ENCODE assay signal across 8 mouse cellular contexts in genomic region chr2:131160671-131161111, GRCm38 (mm10). TPM values are rescaled to one million over a fixed set of nuclear protein-coding genes. Genes with fewer than 3 reads are reported as not detected.
DNase-seq lines count a peak whose midpoint lies in the region; ATAC-seq and TF ChIP-seq lines count a peak whose summit lies in the region.

No protein-coding gene starts in this region.

- TF ChIP-seq CTCF in spleen, adult 2 months (IDR thresholded peaks at IDR 0.05; ENCODE audit: extremely low read depth, insufficient read depth, insufficient read length, insufficient replicate concordance), result no peak

- ATAC-seq in embryonic facial prominence, embryonic 13.5 days (ENCODE audit: insufficient number of reproducible peaks, insufficient read depth, low FRiP score, low TSS enrichment, low read depth), result no peak
- no peak for ATAC-seq in hindbrain, embryonic 12.5 days (ENCODE audit: low FRiP score)
- no peak for ATAC-seq in midbrain, embryonic 16.5 days

- peak in 1 of 2 experiments; percentile 18 for DNase-seq in spleen, adult 2 months (ENCODE audit: low read depth in 1 of 2, low spot score in 2 of 2)
- DNase-seq in spleen, postnatal 14 days (ENCODE audit: low spot score in 2 of 2), result no peak
- DNase-seq in liver, result peak; percentile 41
- no peak for DNase-seq in ovary, postnatal 36 days (ENCODE audit: low spot score)
- no peak for DNase-seq in right cerebral cortex, postnatal 10 days (ENCODE audit: low spot score in 2 of 2)

- peak overlapping the region; percentile 74 for H3K9ac ChIP-seq in embryonic facial prominence, embryonic 13.5 days
- H3K9ac ChIP-seq in hindbrain, embryonic 12.5 days, result peak overlapping the region; percentile 72
- H3K9ac ChIP-seq in midbrain, embryonic 16.5 days (ENCODE audit: low read depth, low read length), result peak overlapping the region; percentile 79

- no peak overlapping the region; the same call in 1 of the 2 replicates for H3K27ac ChIP-seq in spleen, adult 2 months (ENCODE audit: insufficient read depth, low read length)
- peak overlapping the region; percentile 93 for H3K27ac ChIP-seq in embryonic facial prominence, embryonic 13.5 days
- peak overlapping the region; percentile 95 for H3K27ac ChIP-seq in hindbrain, embryonic 12.5 days
- peak overlapping the region; percentile 94 for H3K27ac ChIP-seq in midbrain, embryonic 16.5 days (ENCODE audit: low read length)

- no peak for TF ChIP-seq POLR2A in spleen, adult 2 months (IDR thresholded peaks at IDR 0.05; ENCODE audit: low read depth, low read length)

- no peaks in the 10 kb centered on the region; the same call in 1 of the 2 replicates for H3K36me3 ChIP-seq in spleen, adult 2 months (ENCODE audit: control insufficient read depth, insufficient read depth, low read length)
- H3K36me3 ChIP-seq in embryonic facial prominence, embryonic 13.5 days, result no peaks in the 10 kb centered on the region
- no peaks in the 10 kb centered on the region for H3K36me3 ChIP-seq in hindbrain, embryonic 12.5 days
- no peaks in the 10 kb centered on the region for H3K36me3 ChIP-seq in midbrain, embryonic 16.5 days (ENCODE audit: control insufficient read depth, insufficient read depth, low read length)

- no peaks in the 10 kb centered on the region for H3K27me3 ChIP-seq in spleen, adult 2 months (ENCODE audit: control insufficient read depth, insufficient read depth, low read length)
- no peaks in the 10 kb centered on the region for H3K27me3 ChIP-seq in embryonic facial prominence, embryonic 13.5 days
- H3K27me3 ChIP-seq in hindbrain, embryonic 12.5 days, result no peaks in the 10 kb centered on the region
- H3K27me3 ChIP-seq in midbrain, embryonic 16.5 days (ENCODE audit: control insufficient read depth, insufficient read depth, low read depth, low read length), result no peaks in the 10 kb centered on the region

- peak overlapping the region; percentile 63 for H3K4me3 ChIP-seq in spleen, adult 2 months (ENCODE audit: extremely low read depth, insufficient read depth, insufficient read length)
- H3K4me3 ChIP-seq in embryonic facial prominence, embryonic 13.5 days, result peak overlapping the region; percentile 76
- peak overlapping the region; percentile 55 for H3K4me3 ChIP-seq in hindbrain, embryonic 12.5 days
- H3K4me3 ChIP-seq in midbrain, embryonic 16.5 days (ENCODE audit: low read depth, low read length), result peak overlapping the region; percentile 84

- no peaks in the 10 kb centered on the region for H3K9me3 ChIP-seq in embryonic facial prominence, embryonic 13.5 days
- H3K9me3 ChIP-seq in hindbrain, embryonic 12.5 days (replicated peaks), result 0 out of 2 replicates have a peak, but pooled peaks cover 5% of the 10 kb centered on the region
- H3K9me3 ChIP-seq in midbrain, embryonic 16.5 days (replicated peaks; ENCODE audit: control insufficient read depth, low read length, poor library complexity, severe bottlenecking), result no peaks in the 10 kb centered on the region

- H3K4me2 ChIP-seq in embryonic facial prominence, embryonic 13.5 days, result peak overlapping the region; percentile 88
- peak overlapping the region; percentile 81 for H3K4me2 ChIP-seq in hindbrain, embryonic 12.5 days (replicated peaks)
- H3K4me2 ChIP-seq in midbrain, embryonic 16.5 days (ENCODE audit: low read length), result peak overlapping the region; percentile 94

- WGBS in spleen, adult 2 months, result 3% methylated on average over 17 of the region's 17 CpGs
- under 1% methylated on average over 17 of the region's 17 CpGs for WGBS in embryonic facial prominence, embryonic 13.5 days
- WGBS in hindbrain, embryonic 12.5 days, result under 1% methylated on average over 17 of the region's 17 CpGs
- under 1% methylated on average over 17 of the region's 17 CpGs for WGBS in midbrain, embryonic 16.5 days

- peaks cover 3% of the 10 kb centered on the region; the same call in 1 of the 2 replicates for H3K4me1 ChIP-seq in spleen, adult 2 months (ENCODE audit: control insufficient read depth, insufficient read depth, insufficient read length)
- peaks cover 36% of the 10 kb centered on the region for H3K4me1 ChIP-seq in embryonic facial prominence, embryonic 13.5 days
- peaks cover 35% of the 10 kb centered on the region for H3K4me1 ChIP-seq in hindbrain, embryonic 12.5 days
- H3K4me1 ChIP-seq in midbrain, embryonic 16.5 days (ENCODE audit: control insufficient read depth, insufficient read depth, low read length), result peaks cover 25% of the 10 kb centered on the region

RNA-seq across cellular contexts. Expression of gene 1700037H04Rik, which starts 0.8 kb away (rescaled TPM):
- polyA plus RNA-seq in spleen, adult 2 months (2012; rRNA removed), result 60.1 and 80.5 TPM in 2 replicates
- polyA plus RNA-seq in embryonic facial prominence, embryonic 13.5 days (2015; fragmentation: Nextera tagmentation; extraction: Ambion mirVana), result 67.5 and 71.4 TPM in 2 replicates
- 87.4 and 89.7 TPM in 2 replicates for polyA plus RNA-seq in hindbrain, embryonic 12.5 days (2016; fragmentation: Nextera tagmentation; extraction: Ambion mirVana)
- 74.0 and 74.1 TPM in 2 replicates for polyA plus RNA-seq in midbrain, embryonic 16.5 days (2015; fragmentation: Nextera tagmentation; extraction: Ambion mirVana)

RNA-seq across cellular contexts. Expression of gene Cenpb, which starts 19.2 kb away (rescaled TPM):
- 31.2 and 35.1 TPM in 2 replicates for polyA plus RNA-seq in spleen, adult 2 months (2012; rRNA removed)
- polyA plus RNA-seq in embryonic facial prominence, embryonic 13.5 days (2015; fragmentation: Nextera tagmentation; extraction: Ambion mirVana), result 12.3 and 12.4 TPM in 2 replicates
- polyA plus RNA-seq in hindbrain, embryonic 12.5 days (2016; fragmentation: Nextera tagmentation; extraction: Ambion mirVana), result 18.3 and 18.5 TPM in 2 replicates
- 11.1 and 11.7 TPM in 2 replicates for polyA plus RNA-seq in midbrain, embryonic 16.5 days (2015; fragmentation: Nextera tagmentation; extraction: Ambion mirVana)

RNA-seq across cellular contexts. Expression of gene Cdc25b, which starts 26.1 kb away (rescaled TPM):
- polyA plus RNA-seq in spleen, adult 2 months (2012; rRNA removed), result 85.6 and 103 TPM in 2 replicates
- 53.8 and 57.5 TPM in 2 replicates for polyA plus RNA-seq in embryonic facial prominence, embryonic 13.5 days (2015; fragmentation: Nextera tagmentation; extraction: Ambion mirVana)
- polyA plus RNA-seq in hindbrain, embryonic 12.5 days (2016; fragmentation: Nextera tagmentation; extraction: Ambion mirVana), result 69.8 and 85.7 TPM in 2 replicates
- polyA plus RNA-seq in midbrain, embryonic 16.5 days (2015; fragmentation: Nextera tagmentation; extraction: Ambion mirVana), result 16.2 and 18.5 TPM in 2 replicates

RNA-seq across cellular contexts. Expression of gene Spef1, which starts 26.4 kb away (rescaled TPM):
- polyA plus RNA-seq in spleen, adult 2 months (2012; rRNA removed), result 2.4 and 2.6 TPM in 2 replicates
- polyA plus RNA-seq in embryonic facial prominence, embryonic 13.5 days (2015; fragmentation: Nextera tagmentation; extraction: Ambion mirVana), result 4.4 and 5.1 TPM in 2 replicates
- polyA plus RNA-seq in hindbrain, embryonic 12.5 days (2016; fragmentation: Nextera tagmentation; extraction: Ambion mirVana), result 8.9 and 9.2 TPM in 2 replicates
- polyA plus RNA-seq in midbrain, embryonic 16.5 days (2015; fragmentation: Nextera tagmentation; extraction: Ambion mirVana), result 9.5 and 11.2 TPM in 2 replicates

RNA-seq across cellular contexts. Expression of gene Gm11037, which starts 27.4 kb away (rescaled TPM):
- polyA plus RNA-seq in spleen, adult 2 months (2012; rRNA removed), result not detected in 2 replicates
- not detected in 2 replicates for polyA plus RNA-seq in embryonic facial prominence, embryonic 13.5 days (2015; fragmentation: Nextera tagmentation; extraction: Ambion mirVana)
- not detected in 2 replicates for polyA plus RNA-seq in hindbrain, embryonic 12.5 days (2016; fragmentation: Nextera tagmentation; extraction: Ambion mirVana)
- not detected in 2 replicates for polyA plus RNA-seq in midbrain, embryonic 16.5 days (2015; fragmentation: Nextera tagmentation; extraction: Ambion mirVana)
